Mouse (Mus musculus) ZHBTc4 (cell line): ENCODE measurements around the gene Acot7.

Experiments used
- DNase-seq: peaks from one replicate; pipeline ENCODE4 v3.0.0-alpha.2; 2011; ENCODE audit warnings: low read depth, low spot score

Acot7 gene

GRCm38 (mm10) chr4:152178916-152179705 lies 1.2 kb downstream of the Acot7 start:
- no peak for DNase-seq

GRCm38 (mm10) chr4:152179946-152180660 lies 2.2 kb downstream of the Acot7 start:
- DNase-seq: no peak

- no peak for DNase-seq
Observed at GRCm38 (mm10) chr4:152182205-152182604, 4.3 kb downstream of the Acot7 start.

GRCm38 (mm10) chr4:152184353-152185035 lies 6.6 kb downstream of the Acot7 start:
- DNase-seq: peak; percentile 44

GRCm38 (mm10) chr4:152185137-152185509 lies 7.2 kb downstream of the Acot7 start:
- peak; percentile 94 for DNase-seq

GRCm38 (mm10) chr4:152185510-152186204 lies 7.7 kb downstream of the Acot7 start:
- peak; percentile 74 for DNase-seq

GRCm38 (mm10) chr4:152186205-152187082 lies 8.5 kb downstream of the Acot7 start:
- DNase-seq: no peak

GRCm38 (mm10) chr4:152187142-152187541 lies 9.2 kb downstream of the Acot7 start:
- no peak for DNase-seq

- no peak for DNase-seq
Observed at GRCm38 (mm10) chr4:152188651-152189050, 10.7 kb downstream of the Acot7 start.

- no peak for DNase-seq
Observed at GRCm38 (mm10) chr4:152189071-152189470, 11.1 kb downstream of the Acot7 start.

GRCm38 (mm10) chr4:152189691-152190090 lies 11.8 kb downstream of the Acot7 start:
- no peak for DNase-seq

- no peak for DNase-seq
Observed at GRCm38 (mm10) chr4:152190096-152190653, 12.2 kb downstream of the Acot7 start.

- no peak for DNase-seq
Observed at GRCm38 (mm10) chr4:152190701-152191100, 12.8 kb downstream of the Acot7 start.

- no peak for DNase-seq
Observed at GRCm38 (mm10) chr4:152192569-152192968, 14.6 kb downstream of the Acot7 start.

GRCm38 (mm10) chr4:152194476-152195175 lies 16.7 kb downstream of the Acot7 start:
- DNase-seq: peak; percentile 48

- DNase-seq: no peak
Observed at GRCm38 (mm10) chr4:152196276-152196675, 18.3 kb downstream of the Acot7 start.

- no peak for DNase-seq
Observed at GRCm38 (mm10) chr4:152197545-152197944, 19.6 kb downstream of the Acot7 start.

- no peak for DNase-seq
Observed at GRCm38 (mm10) chr4:152199617-152200016, 21.7 kb downstream of the Acot7 start.

- no peak for DNase-seq
Observed at GRCm38 (mm10) chr4:152201492-152201891, 23.6 kb downstream of the Acot7 start.

GRCm38 (mm10) chr4:152202418-152202817 lies 24.5 kb downstream of the Acot7 start:
- DNase-seq: no peak
